Mouse (Mus musculus): Measurements from ENCODE around the gene Rela. TPM values are rescaled to one million over a fixed set of nuclear protein-coding genes. Genes with fewer than 3 reads are reported as not detected.
A peak's percentile ranks its signal among the peaks of the same experiment; 100 is the strongest.

Gene Rela
- polyA plus RNA-seq, 1 experiment: 61.0 TPM

DNA sequence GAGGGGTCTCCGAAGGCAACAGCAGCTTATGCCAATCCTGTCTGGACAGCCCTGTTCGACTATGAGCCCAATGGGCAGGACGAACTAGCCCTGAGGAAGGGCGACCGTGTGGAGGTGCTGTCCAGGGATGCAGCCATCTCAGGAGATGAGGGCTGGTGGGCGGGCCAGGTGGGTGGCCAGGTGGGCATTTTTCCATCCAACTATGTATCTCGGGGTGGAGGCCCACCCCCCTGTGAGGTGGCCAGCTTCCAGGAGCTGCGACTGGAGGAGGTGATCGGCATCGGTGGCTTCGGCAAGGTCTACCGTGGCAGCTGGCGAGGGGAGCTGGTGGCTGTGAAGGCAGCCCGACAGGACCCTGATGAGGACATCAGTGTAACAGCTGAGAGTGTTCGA lies 53.1 kb downstream of the Rela start:
- WGBS: 15% methylated on average over 15 of the region's 15 CpGs
- TF ChIP-seq CTCF (IDR thresholded peaks at IDR 0.05; ENCODE audit: extremely low read depth, insufficient read length, insufficient replicate concordance, low read depth, low read length) (no peak), POLR2A (IDR thresholded peaks at IDR 0.05; ENCODE audit: low read depth, low read length) (no peak)
- Histone ChIP-seq H3K36me3 (ENCODE audit: control insufficient read depth, insufficient read depth, low read length) (peaks cover 36% of the 10 kb centered on the region), H3K4me3 (ENCODE audit: low read depth, low read length) (peak overlapping the region; percentile 97), H3K27me3 (ENCODE audit: control insufficient read depth, insufficient read depth, low read length) (no peaks in the 10 kb centered on the region), H3K4me1 (ENCODE audit: control insufficient read depth, insufficient read depth, insufficient read length, low read length) (peaks cover 23% of the 10 kb centered on the region), H3K27ac (ENCODE audit: insufficient read depth, low read depth, low read length) (peak overlapping the region; percentile 99; the same call in 1 of the 2 replicates)

DNA sequence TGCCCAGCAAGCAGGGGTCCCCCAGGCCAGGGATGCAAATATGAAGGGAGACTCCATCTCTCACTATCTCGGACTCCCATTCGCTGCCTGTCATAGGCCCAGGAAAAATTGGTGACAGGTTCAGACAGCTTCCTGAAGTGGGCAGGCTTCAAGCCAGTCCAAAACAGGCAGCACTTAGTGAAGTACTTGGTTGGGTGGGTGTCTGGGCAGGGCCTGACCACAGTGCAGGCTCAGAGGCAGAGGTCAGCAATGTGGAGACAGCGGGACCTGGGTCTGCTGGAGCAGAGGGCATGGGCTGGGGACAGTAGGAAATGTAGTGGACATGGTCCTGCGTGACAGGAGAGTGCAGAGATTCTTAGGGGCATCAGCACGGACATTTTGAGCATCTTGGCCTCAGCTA lies 54.3 kb downstream of the Rela start:
- Histone ChIP-seq H3K4me1 (ENCODE audit: control insufficient read depth, insufficient read depth, insufficient read length, low read length) (peaks cover 25% of the 10 kb centered on the region), H3K27me3 (ENCODE audit: control insufficient read depth, insufficient read depth, low read length) (no peaks in the 10 kb centered on the region)
- WGBS: 65% methylated on average over 5 of the region's 5 CpGs

DNA sequence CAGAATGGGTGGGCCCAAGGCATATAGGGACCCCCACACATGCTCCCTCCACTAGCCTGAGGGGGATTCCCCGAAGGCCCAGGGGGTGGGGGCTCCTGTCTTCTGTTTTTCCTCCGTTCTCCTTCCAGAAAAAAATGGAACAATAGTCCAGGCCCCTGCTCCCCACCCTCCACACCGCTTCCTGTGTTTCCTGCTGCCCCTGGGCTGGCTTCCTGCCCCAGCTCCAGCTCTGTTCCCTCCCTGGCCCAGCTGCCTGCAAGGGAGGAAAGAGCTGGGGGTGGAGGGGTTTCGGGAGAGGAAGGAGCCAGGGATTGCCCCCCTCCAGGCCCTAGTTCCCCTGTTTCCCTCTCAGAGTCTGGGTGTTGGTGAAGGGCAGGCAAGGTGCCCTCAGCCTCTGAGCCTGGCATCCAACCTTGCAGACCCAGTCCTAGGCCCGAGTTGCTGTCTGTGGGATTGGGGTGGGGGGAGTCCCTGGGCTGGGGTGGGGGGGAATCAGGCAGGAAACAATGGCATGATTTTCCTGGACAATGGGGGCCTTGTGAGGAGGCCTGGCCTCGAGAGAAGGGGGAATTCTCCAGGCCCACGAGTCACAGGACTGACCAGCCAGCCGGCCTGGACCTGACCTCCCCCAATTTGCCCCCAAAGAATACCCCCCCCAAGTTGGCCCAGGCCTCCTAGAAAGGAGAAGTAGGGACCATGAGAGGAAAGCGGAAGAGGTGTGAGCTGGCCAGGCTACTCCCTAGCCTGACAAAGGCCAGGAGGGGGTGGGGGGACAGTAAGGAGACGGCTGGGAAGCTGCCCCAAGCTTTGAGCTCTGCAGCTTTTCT lies 55.0 kb downstream of the Rela start:
- H3K36me3 ChIP-seq (ENCODE audit: control insufficient read depth, insufficient read depth, low read length): peaks cover 44% of the 10 kb centered on the region
- H3K4me1 ChIP-seq (ENCODE audit: control insufficient read depth, insufficient read depth, insufficient read length, low read length): peaks cover 25% of the 10 kb centered on the region
- WGBS: 61% methylated on average over 10 of the region's 10 CpGs
- peak overlapping the region; percentile 97 for H3K4me3 ChIP-seq (ENCODE audit: low read depth, low read length)
- peak overlapping the region; percentile 39 for H3K27ac ChIP-seq (ENCODE audit: insufficient read depth, low read depth, low read length)
- TF ChIP-seq CTCF (IDR thresholded peaks at IDR 0.05; ENCODE audit: extremely low read depth, insufficient read length, insufficient replicate concordance, low read depth, low read length) (no peak), POLR2A (IDR thresholded peaks at IDR 0.05; ENCODE audit: low read depth, low read length) (no peak)
- H3K27me3 ChIP-seq (ENCODE audit: control insufficient read depth, insufficient read depth, low read length): no peaks in the 10 kb centered on the region

More for the DNA sequence above, 54.3 kb downstream of the Rela start:
- TF ChIP-seq POLR2A (IDR thresholded peaks at IDR 0.05; ENCODE audit: low read depth, low read length): no peak
- no peak for TF ChIP-seq CTCF (IDR thresholded peaks at IDR 0.05; ENCODE audit: extremely low read depth, insufficient read length, insufficient replicate concordance, low read depth, low read length)
- Histone ChIP-seq H3K27ac (ENCODE audit: insufficient read depth, low read depth, low read length) (peak overlapping the region; percentile 39), H3K36me3 (ENCODE audit: control insufficient read depth, insufficient read depth, low read length) (peaks cover 37% of the 10 kb centered on the region), H3K4me3 (ENCODE audit: low read depth, low read length) (peak overlapping the region; percentile 97)

DNA sequence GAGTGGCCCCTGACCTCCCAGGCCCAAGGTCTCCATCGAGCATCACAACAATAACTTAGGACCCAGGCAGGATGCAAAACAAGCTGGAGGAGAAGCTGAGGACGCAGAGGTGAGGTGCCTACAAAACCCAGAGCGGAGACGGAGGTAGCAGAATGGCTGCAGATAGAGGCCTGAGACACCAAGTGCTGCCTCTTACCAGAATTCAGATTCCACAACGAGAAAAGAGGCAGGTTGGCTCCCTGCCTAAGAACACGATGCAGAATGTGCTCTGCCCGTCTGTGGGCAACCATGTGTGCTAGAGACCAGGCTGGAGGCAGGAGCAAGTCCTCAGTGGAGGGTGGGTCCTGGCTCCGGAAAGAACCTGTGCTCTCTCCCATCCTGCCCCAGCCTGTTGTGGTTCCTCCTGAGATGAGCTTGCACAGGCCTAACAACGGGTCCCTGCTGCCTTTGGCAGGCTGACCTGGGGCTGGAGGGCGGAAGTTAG lies 55.7 kb downstream of the Rela start:
- peaks cover 22% of the 10 kb centered on the region for H3K4me1 ChIP-seq (ENCODE audit: control insufficient read depth, insufficient read depth, insufficient read length, low read length)
- TF ChIP-seq POLR2A (IDR thresholded peaks at IDR 0.05; ENCODE audit: low read depth, low read length) (no peak), CTCF (IDR thresholded peaks at IDR 0.05; ENCODE audit: extremely low read depth, insufficient read length, insufficient replicate concordance, low read depth, low read length) (no peak)
- 64% methylated on average over 10 of the region's 10 CpGs for WGBS
- H3K36me3 ChIP-seq (ENCODE audit: control insufficient read depth, insufficient read depth, low read length): peaks cover 50% of the 10 kb centered on the region
- H3K4me3 ChIP-seq (ENCODE audit: low read depth, low read length): peak overlapping the region; percentile 97
- H3K27ac ChIP-seq (ENCODE audit: insufficient read depth, low read depth, low read length): peak overlapping the region; percentile 24; the same call in 1 of the 2 replicates
- no peaks in the 10 kb centered on the region for H3K27me3 ChIP-seq (ENCODE audit: control insufficient read depth, insufficient read depth, low read length)

DNA sequence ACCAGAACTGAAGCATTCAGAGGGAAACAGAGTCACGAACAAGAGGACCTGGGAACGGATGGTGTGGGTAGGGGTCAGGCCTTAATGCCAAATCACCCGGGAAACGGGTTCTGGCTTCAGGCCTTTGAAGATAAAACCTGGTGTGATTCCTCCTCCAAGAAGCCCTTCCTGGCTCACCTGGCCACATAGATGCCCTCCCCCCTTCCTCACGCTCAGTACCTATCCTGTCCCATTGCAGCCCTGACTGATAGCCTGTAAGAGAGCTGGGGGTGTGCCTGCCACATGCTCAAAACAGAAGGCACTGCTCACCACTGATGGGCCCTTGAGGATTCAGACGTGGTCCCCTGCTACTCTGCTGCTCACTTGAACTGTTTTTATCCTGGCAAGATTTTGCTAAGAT lies 56.5 kb downstream of the Rela start:
- no peak for TF ChIP-seq POLR2A (IDR thresholded peaks at IDR 0.05; ENCODE audit: low read depth, low read length)
- no peak for TF ChIP-seq CTCF (IDR thresholded peaks at IDR 0.05; ENCODE audit: extremely low read depth, insufficient read length, insufficient replicate concordance, low read depth, low read length)
- H3K27ac ChIP-seq (ENCODE audit: insufficient read depth, low read depth, low read length): no peak overlapping the region
- H3K4me1 ChIP-seq (ENCODE audit: control insufficient read depth, insufficient read depth, insufficient read length, low read length): peaks cover 22% of the 10 kb centered on the region
- no peak overlapping the region for H3K4me3 ChIP-seq (ENCODE audit: low read depth, low read length)
- H3K27me3 ChIP-seq (ENCODE audit: control insufficient read depth, insufficient read depth, low read length): no peaks in the 10 kb centered on the region
- 83% methylated on average over 6 of the region's 6 CpGs for WGBS
- H3K36me3 ChIP-seq (ENCODE audit: control insufficient read depth, insufficient read depth, low read length): peaks cover 58% of the 10 kb centered on the region

DNA sequence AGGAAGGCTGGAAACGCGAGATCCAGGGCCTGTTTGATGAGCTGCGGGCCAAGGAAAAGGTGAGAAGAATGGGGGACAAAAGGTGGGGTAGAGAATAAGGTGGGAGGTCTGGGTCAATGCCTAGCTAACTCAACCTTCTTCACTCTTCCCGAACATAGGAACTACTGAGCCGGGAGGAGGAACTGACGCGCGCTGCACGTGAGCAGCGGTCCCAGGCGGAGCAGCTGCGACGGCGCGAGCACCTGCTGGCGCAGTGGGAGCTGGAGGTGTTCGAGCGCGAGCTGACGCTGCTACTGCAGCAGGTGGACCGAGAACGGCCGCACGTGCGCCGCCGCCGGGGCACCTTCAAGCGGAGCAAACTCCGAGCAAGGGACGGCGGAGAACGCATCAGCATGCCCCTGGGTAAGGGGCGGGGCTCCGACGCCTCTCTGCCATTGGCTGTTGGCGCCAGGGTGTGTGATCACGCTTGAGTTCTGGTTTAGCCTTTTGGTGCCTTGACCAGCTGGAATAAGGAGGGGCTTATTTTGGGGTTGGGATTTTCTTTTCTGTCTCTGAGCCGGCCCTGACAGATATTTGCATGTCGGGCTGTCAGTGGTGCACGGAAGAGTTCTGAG lies 58.7 kb downstream of the Rela start:
- Histone ChIP-seq H3K27ac (ENCODE audit: insufficient read depth, low read depth, low read length) (no peak overlapping the region), H3K4me3 (ENCODE audit: low read depth, low read length) (no peak overlapping the region), H3K27me3 (ENCODE audit: control insufficient read depth, insufficient read depth, low read length) (no peaks in the 10 kb centered on the region), H3K36me3 (ENCODE audit: control insufficient read depth, insufficient read depth, low read length) (peaks cover 78% of the 10 kb centered on the region), H3K4me1 (ENCODE audit: control insufficient read depth, insufficient read depth, insufficient read length, low read length) (peaks cover 15% of the 10 kb centered on the region)
- TF ChIP-seq POLR2A (IDR thresholded peaks at IDR 0.05; ENCODE audit: low read depth, low read length): no peak
- TF ChIP-seq CTCF (IDR thresholded peaks at IDR 0.05; ENCODE audit: extremely low read depth, insufficient read length, insufficient replicate concordance, low read depth, low read length): no peak
- 85% methylated on average over 41 of the region's 41 CpGs for WGBS

Other genes with a start within 250 kb of the Rela start
- gene Sart1, start 248.8 kb upstream of the Rela start, polyA plus RNA-seq (2012; rRNA removed): 7.3 and 27.7 TPM in 2 replicates
- 1.4 and 8.3 TPM in 2 replicates for gene Tsga10ip, start 235.0 kb upstream of the Rela start, polyA plus RNA-seq (2012; rRNA removed)
- gene Drap1, start 212.5 kb upstream of the Rela start, polyA plus RNA-seq (2012; rRNA removed): 32.9 and 63.2 TPM in 2 replicates
- gene AI837181, start 212.3 kb upstream of the Rela start, polyA plus RNA-seq (2012; rRNA removed): 41.8 and 76.3 TPM in 2 replicates
- gene Fosl1, start 189.9 kb upstream of the Rela start, polyA plus RNA-seq (2012; rRNA removed): 0.91 and 2.6 TPM in 2 replicates
- gene Ccdc85b, start 179.6 kb upstream of the Rela start, polyA plus RNA-seq (2012; rRNA removed): 3.3 and 4.4 TPM in 2 replicates
- gene Fibp, start 176.9 kb upstream of the Rela start, polyA plus RNA-seq (2012; rRNA removed): 72.5 and 143 TPM in 2 replicates
- gene Ctsw, start 169.0 kb upstream of the Rela start, polyA plus RNA-seq (2012; rRNA removed): 8.2 and 10.2 TPM in 2 replicates
- gene Efemp2, start 163.5 kb upstream of the Rela start, polyA plus RNA-seq (2012; rRNA removed): 22.4 and 26.5 TPM in 2 replicates
- gene Mus81, start 149.1 kb upstream of the Rela start, polyA plus RNA-seq (2012; rRNA removed): 19.9 and 29.1 TPM in 2 replicates
- gene Cfl1, start 147.0 kb upstream of the Rela start, polyA plus RNA-seq (2012; rRNA removed): 320 and 703 TPM in 2 replicates
- gene 1700020D05Rik, start 133.7 kb upstream of the Rela start, polyA plus RNA-seq (2012; rRNA removed): 0.19 TPM in 1 of 2 replicates, not detected in the other
- 1.7 and 3.2 TPM in 2 replicates for gene Snx32, start 126.9 kb upstream of the Rela start, polyA plus RNA-seq (2012; rRNA removed)
- 28.5 and 55.3 TPM in 2 replicates for gene Ovol1, start 76.8 kb upstream of the Rela start, polyA plus RNA-seq (2012; rRNA removed)
- gene Ap5b1, start 69.5 kb upstream of the Rela start, polyA plus RNA-seq (2012; rRNA removed): 20.2 and 37.1 TPM in 2 replicates
- gene Rnaseh2c, start 35.6 kb upstream of the Rela start, polyA plus RNA-seq (2012; rRNA removed): 47.0 and 68.0 TPM in 2 replicates
- gene Kat5, start 27.2 kb upstream of the Rela start, polyA plus RNA-seq (2012; rRNA removed): 19.0 and 40.4 TPM in 2 replicates
- gene Sipa1, start 26.2 kb downstream of the Rela start, polyA plus RNA-seq (2012; rRNA removed): 35.1 and 54.0 TPM in 2 replicates
- gene Map3k11, start 51.3 kb downstream of the Rela start, polyA plus RNA-seq (2012; rRNA removed): 65.8 and 169 TPM in 2 replicates
- 85.4 and 150 TPM in 2 replicates for gene Pcnx3, start 51.4 kb downstream of the Rela start, polyA plus RNA-seq (2012; rRNA removed)
- gene Kcnk7, start 66.9 kb downstream of the Rela start, polyA plus RNA-seq (2012; rRNA removed): 0.57 TPM in 1 of 2 replicates, not detected in the other
- 62.1 and 100 TPM in 2 replicates for gene Ehbp1l1, start 88.8 kb downstream of the Rela start, polyA plus RNA-seq (2012; rRNA removed)
- gene Fam89b, start 92.2 kb downstream of the Rela start, polyA plus RNA-seq (2012; rRNA removed): 69.8 and 126 TPM in 2 replicates
- gene Ltbp3, start 103.4 kb downstream of the Rela start, polyA plus RNA-seq (2012; rRNA removed): 28.2 and 30.2 TPM in 2 replicates
- gene Scyl1, start 133.9 kb downstream of the Rela start, polyA plus RNA-seq (2012; rRNA removed): 37.1 and 52.5 TPM in 2 replicates
- 32.1 and 62.1 TPM in 2 replicates for gene Frmd8, start 237.8 kb downstream of the Rela start, polyA plus RNA-seq (2012; rRNA removed)
- 207 and 241 TPM in 2 replicates for gene Slc25a45, start 240.3 kb downstream of the Rela start, polyA plus RNA-seq (2012; rRNA removed)

All from small intestine, adult 2 months (tissue).